Mouse (Mus musculus) bone marrow macrophage, adult 2 months (primary cell): Measurements from ENCODE around the gene Rhbdd1.

Experiments used
- CTCF ChIP-seq: IDR thresholded peaks from 2 replicates; pipeline ENCODE4 v1.5.1; 2012; ENCODE audit warnings: low read depth, mild to moderate bottlenecking, low read length, moderate library complexity
- POLR2A ChIP-seq: IDR thresholded peaks from 2 replicates; pipeline ENCODE4 v1.6.1; 2012; ENCODE audit warnings: mild to moderate bottlenecking, low read depth, low read length, borderline replicate concordance

- TF ChIP-seq POLR2A (no peak), CTCF (peak; percentile 64; the same call in 1 of the 2 replicates)
Measured at GRCm38 (mm10) chr1:82476256-82476655, 160.0 kb downstream of the Rhbdd1 start.
